Mouse (Mus musculus): Measurements from ENCODE around the gene Heatr5a. TPM values are rescaled to one million over a fixed set of nuclear protein-coding genes. Genes with fewer than 3 reads are reported as not detected.

The Heatr5a gene
- polyA plus RNA-seq, 1 experiment, result 14.3 TPM

DNA sequence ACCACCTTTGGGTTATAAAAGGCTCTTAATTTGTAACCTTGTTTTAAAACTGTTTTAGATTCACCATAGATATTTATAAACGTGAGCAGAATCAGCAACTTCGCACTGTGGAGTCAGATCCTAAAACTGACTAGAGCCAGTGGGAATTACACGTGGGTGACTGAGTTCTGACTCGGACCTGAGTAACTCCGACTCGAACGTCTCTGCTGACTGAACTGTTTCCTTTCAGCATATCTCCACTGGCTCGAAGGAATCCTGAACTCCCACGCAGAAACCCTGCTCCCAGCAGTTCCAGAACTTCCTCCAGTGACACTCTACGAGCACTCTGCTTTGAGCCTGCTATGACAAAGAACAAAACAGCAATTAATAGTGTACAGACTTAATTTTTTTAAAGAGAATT, 18.8 kb downstream of the Heatr5a start:
- Histone ChIP-seq H3ac (ENCODE audit: control insufficient read depth, insufficient read length, low read depth) (no peak overlapping the region), H3K27me3 (ENCODE audit: control insufficient read depth, insufficient read depth, insufficient read length) (no peaks in the 10 kb centered on the region), H3K4me3 (ENCODE audit: insufficient read depth, poor library complexity, severe bottlenecking) (no peak overlapping the region), H3K36me3 (ENCODE audit: control insufficient read depth, insufficient read depth) (peaks cover 79% of the 10 kb centered on the region), H3K79me3 (ENCODE audit: low read depth) (no peaks in the 10 kb centered on the region), H3K79me2 (ENCODE audit: control insufficient read depth, insufficient read depth) (no peaks in the 10 kb centered on the region)
- TF ChIP-seq CEBPB (IDR thresholded peaks at IDR 0.05; ENCODE audit: low read depth), result no peak

DNA sequence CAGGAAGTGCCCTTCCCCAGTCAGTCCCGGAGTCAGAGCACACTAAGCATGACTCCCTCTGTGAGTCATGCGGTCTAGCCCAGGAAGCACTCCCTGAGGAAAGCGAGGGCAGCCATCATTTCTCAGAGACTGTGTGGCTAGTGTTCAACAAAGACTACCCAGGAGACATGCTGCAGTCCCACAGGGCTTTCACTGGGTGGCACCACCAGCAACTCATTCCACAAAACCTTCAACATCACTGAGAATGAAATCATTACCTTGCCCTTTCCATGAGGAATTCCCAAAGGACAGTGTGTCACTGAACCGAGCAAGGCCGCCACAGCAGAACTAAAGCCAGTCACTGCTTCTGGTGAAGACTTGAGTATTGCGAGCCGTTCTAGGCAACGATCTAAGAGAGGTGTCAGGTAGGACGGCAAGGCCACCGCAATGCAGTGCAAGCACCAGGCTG, 23.6 kb downstream of the Heatr5a start:
- no peak for TF ChIP-seq MYOG (IDR thresholded peaks at IDR 0.05; ENCODE audit: control insufficient read depth, extremely low read depth, insufficient read length)
- peak; percentile 7 for TF ChIP-seq MYOD1 (IDR thresholded peaks at IDR 0.05; ENCODE audit: control insufficient read depth, insufficient read length, low read depth)
- no peak for TF ChIP-seq USF1 (IDR thresholded peaks at IDR 0.05; ENCODE audit: low read depth)
- peak; percentile 67 for TF ChIP-seq MAX (IDR thresholded peaks at IDR 0.05)
- TF ChIP-seq FOSL1 (IDR thresholded peaks at IDR 0.05; ENCODE audit: insufficient read depth, low read length, poor library complexity, severe bottlenecking), result peak; percentile 99
- no peak for TF ChIP-seq CEBPB (IDR thresholded peaks at IDR 0.05; ENCODE audit: low read depth)
- no peak for TF ChIP-seq CTCF (IDR thresholded peaks at IDR 0.05; ENCODE audit: control insufficient read depth, insufficient read depth, insufficient read length)
- peaks cover 64% of the 10 kb centered on the region for H3K36me3 ChIP-seq (ENCODE audit: control insufficient read depth, insufficient read depth)
- no peaks in the 10 kb centered on the region for H3K79me3 ChIP-seq (ENCODE audit: low read depth)

DNA sequence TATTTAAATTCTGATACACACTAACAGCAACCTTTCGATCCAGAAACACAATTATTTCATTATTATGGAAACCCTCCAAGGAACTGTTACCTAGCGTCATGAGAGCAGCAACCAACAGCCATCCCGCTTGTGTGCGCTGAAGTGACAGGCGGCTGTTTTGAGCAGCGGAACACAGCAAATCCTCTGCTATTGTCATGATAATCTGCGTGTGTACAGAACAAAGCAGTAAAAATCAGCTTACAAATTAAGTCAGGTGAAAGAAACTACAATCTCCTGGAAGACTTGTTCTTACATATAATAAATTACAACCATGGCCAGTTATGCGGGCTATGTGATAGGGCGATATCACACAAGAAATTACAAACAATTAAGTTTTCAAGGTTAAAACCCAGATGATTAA, 25.8 kb downstream of the Heatr5a start:
- peaks cover 48% of the 10 kb centered on the region for H3K36me3 ChIP-seq (ENCODE audit: control insufficient read depth, insufficient read depth)

More for the DNA sequence above, 23.6 kb downstream of the Heatr5a start:
- Histone ChIP-seq H3K79me2 (ENCODE audit: control insufficient read depth, insufficient read depth) (no peaks in the 10 kb centered on the region), H3ac (ENCODE audit: control insufficient read depth, insufficient read length, low read depth) (peak overlapping the region; percentile 2), H3K4me3 (ENCODE audit: insufficient read depth, poor library complexity, severe bottlenecking) (no peak overlapping the region), H3K27me3 (ENCODE audit: control insufficient read depth, insufficient read depth, insufficient read length) (no peaks in the 10 kb centered on the region)

DNA sequence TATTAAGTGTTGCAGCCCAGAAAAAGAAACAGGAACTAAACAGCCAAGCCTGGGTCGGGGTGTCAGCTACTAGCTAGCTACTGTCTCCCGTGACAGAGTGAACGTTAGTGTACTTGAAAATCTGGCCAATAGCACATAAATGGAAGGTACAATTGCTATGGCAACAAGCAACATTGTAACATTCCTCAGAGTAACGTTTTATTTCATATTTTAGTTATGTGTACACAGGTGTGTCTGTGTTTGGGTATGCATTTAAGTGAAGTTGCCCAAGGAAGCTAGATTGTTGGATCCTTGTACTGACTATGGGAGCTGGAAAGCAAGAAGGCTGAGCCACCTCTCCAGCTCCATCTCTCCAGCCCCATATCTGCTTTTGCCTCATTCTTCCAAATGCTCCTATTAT, 31.3 kb downstream of the Heatr5a start:
- peaks cover 40% of the 10 kb centered on the region for H3K36me3 ChIP-seq (ENCODE audit: control insufficient read depth, insufficient read depth)
- H3K79me2 ChIP-seq (ENCODE audit: control insufficient read depth, insufficient read depth), result no peaks in the 10 kb centered on the region
- H3K4me3 ChIP-seq (ENCODE audit: insufficient read depth, poor library complexity, severe bottlenecking), result no peak overlapping the region
- H3K79me3 ChIP-seq (ENCODE audit: low read depth), result no peaks in the 10 kb centered on the region
- H3ac ChIP-seq (ENCODE audit: control insufficient read depth, insufficient read length, low read depth), result no peak overlapping the region
- no peaks in the 10 kb centered on the region for H3K27me3 ChIP-seq (ENCODE audit: control insufficient read depth, insufficient read depth, insufficient read length)
- no peak for TF ChIP-seq MYOD1 (IDR thresholded peaks at IDR 0.05; ENCODE audit: control insufficient read depth, insufficient read length, low read depth)
- no peak for TF ChIP-seq FOSL1 (IDR thresholded peaks at IDR 0.05; ENCODE audit: insufficient read depth, low read length, poor library complexity, severe bottlenecking)
- no peak for TF ChIP-seq MAX (IDR thresholded peaks at IDR 0.05)
- no peak for TF ChIP-seq USF1 (IDR thresholded peaks at IDR 0.05; ENCODE audit: low read depth)
- TF ChIP-seq MYOG (IDR thresholded peaks at IDR 0.05; ENCODE audit: control insufficient read depth, extremely low read depth, insufficient read length), result no peak

More for the DNA sequence above, 25.8 kb downstream of the Heatr5a start:
- H3K79me2 ChIP-seq (ENCODE audit: control insufficient read depth, insufficient read depth), result no peaks in the 10 kb centered on the region
- no peaks in the 10 kb centered on the region for H3K27me3 ChIP-seq (ENCODE audit: control insufficient read depth, insufficient read depth, insufficient read length)
- H3ac ChIP-seq (ENCODE audit: control insufficient read depth, insufficient read length, low read depth), result no peak overlapping the region
- no peaks in the 10 kb centered on the region for H3K79me3 ChIP-seq (ENCODE audit: low read depth)
- no peak overlapping the region for H3K4me3 ChIP-seq (ENCODE audit: insufficient read depth, poor library complexity, severe bottlenecking)
- TF ChIP-seq CTCF (IDR thresholded peaks at IDR 0.05; ENCODE audit: control insufficient read depth, insufficient read depth, insufficient read length), result no peak
- no peak for TF ChIP-seq MYOD1 (IDR thresholded peaks at IDR 0.05; ENCODE audit: control insufficient read depth, insufficient read length, low read depth)
- TF ChIP-seq USF1 (IDR thresholded peaks at IDR 0.05; ENCODE audit: low read depth), result no peak
- no peak for TF ChIP-seq MAX (IDR thresholded peaks at IDR 0.05)
- no peak for TF ChIP-seq MYOG (IDR thresholded peaks at IDR 0.05; ENCODE audit: control insufficient read depth, extremely low read depth, insufficient read length)
- TF ChIP-seq FOSL1 (IDR thresholded peaks at IDR 0.05; ENCODE audit: insufficient read depth, low read length, poor library complexity, severe bottlenecking), result no peak
- no peak for TF ChIP-seq CEBPB (IDR thresholded peaks at IDR 0.05; ENCODE audit: low read depth)

DNA sequence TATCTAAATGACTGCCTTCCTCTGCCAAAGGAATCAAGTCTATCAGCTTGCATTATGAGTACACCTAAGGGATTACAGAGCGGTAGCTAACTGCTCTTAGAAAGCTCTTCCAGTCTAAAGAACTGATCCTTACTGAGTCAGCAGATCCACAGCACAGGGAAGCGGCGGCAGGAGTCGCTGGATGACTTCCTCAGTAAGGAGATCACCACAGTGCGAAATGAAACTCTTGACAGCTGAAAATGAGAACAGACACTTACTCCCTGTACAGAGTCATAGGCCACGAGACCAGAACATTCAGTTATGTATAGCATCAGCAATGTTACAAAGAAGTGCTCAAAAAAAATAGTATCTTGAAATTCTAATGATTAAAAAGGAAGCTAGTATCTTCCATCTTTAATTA, 33.2 kb downstream of the Heatr5a start:
- no peaks in the 10 kb centered on the region for H3K27me3 ChIP-seq (ENCODE audit: control insufficient read depth, insufficient read depth, insufficient read length)
- H3K79me2 ChIP-seq (ENCODE audit: control insufficient read depth, insufficient read depth), result no peaks in the 10 kb centered on the region
- peaks cover 45% of the 10 kb centered on the region for H3K36me3 ChIP-seq (ENCODE audit: control insufficient read depth, insufficient read depth)
- TF ChIP-seq MYOD1 (IDR thresholded peaks at IDR 0.05; ENCODE audit: control insufficient read depth, insufficient read length, low read depth) (no peak), USF1 (IDR thresholded peaks at IDR 0.05; ENCODE audit: low read depth) (no peak), FOSL1 (IDR thresholded peaks at IDR 0.05; ENCODE audit: insufficient read depth, low read length, poor library complexity, severe bottlenecking) (no peak), MYOG (IDR thresholded peaks at IDR 0.05; ENCODE audit: control insufficient read depth, extremely low read depth, insufficient read length) (no peak), CEBPB (IDR thresholded peaks at IDR 0.05; ENCODE audit: low read depth) (no peak), MAX (IDR thresholded peaks at IDR 0.05) (no peak), CTCF (IDR thresholded peaks at IDR 0.05; ENCODE audit: control insufficient read depth, insufficient read depth, insufficient read length) (no peak)
- H3ac ChIP-seq (ENCODE audit: control insufficient read depth, insufficient read length, low read depth), result no peak overlapping the region
- H3K79me3 ChIP-seq (ENCODE audit: low read depth), result no peaks in the 10 kb centered on the region
- no peak overlapping the region for H3K4me3 ChIP-seq (ENCODE audit: insufficient read depth, poor library complexity, severe bottlenecking)

DNA sequence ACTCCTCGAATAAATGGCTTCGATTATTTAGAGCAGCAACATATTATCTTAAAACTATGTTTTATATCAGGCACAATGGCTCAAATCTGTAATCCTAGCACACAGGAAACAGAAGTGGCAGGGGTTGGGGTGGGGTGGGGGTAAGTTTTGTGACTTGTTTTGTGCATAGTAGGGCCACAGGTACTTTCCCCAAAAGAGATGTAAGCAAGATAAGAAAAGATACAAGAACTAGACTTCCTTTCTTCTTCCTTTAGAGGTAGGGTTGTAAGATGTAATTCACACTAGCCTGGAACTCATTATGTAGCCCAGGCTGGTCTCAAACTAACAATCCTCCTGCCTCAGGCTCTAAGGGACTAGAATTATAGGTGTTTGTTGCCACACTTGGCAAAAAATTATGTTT, 41.5 kb downstream of the Heatr5a start:
- Histone ChIP-seq H3K79me2 (ENCODE audit: control insufficient read depth, insufficient read depth) (no peaks in the 10 kb centered on the region), H3ac (ENCODE audit: control insufficient read depth, insufficient read length, low read depth) (no peak overlapping the region), H3K27me3 (ENCODE audit: control insufficient read depth, insufficient read depth, insufficient read length) (no peaks in the 10 kb centered on the region), H3K79me3 (ENCODE audit: low read depth) (no peaks in the 10 kb centered on the region), H3K4me3 (ENCODE audit: insufficient read depth, poor library complexity, severe bottlenecking) (no peak overlapping the region), H3K36me3 (ENCODE audit: control insufficient read depth, insufficient read depth) (peaks cover 17% of the 10 kb centered on the region)
- TF ChIP-seq MAX (IDR thresholded peaks at IDR 0.05) (no peak), CTCF (IDR thresholded peaks at IDR 0.05; ENCODE audit: control insufficient read depth, insufficient read depth, insufficient read length) (no peak), MYOD1 (IDR thresholded peaks at IDR 0.05; ENCODE audit: control insufficient read depth, insufficient read length, low read depth) (no peak), MYOG (IDR thresholded peaks at IDR 0.05; ENCODE audit: control insufficient read depth, extremely low read depth, insufficient read length) (no peak), CEBPB (IDR thresholded peaks at IDR 0.05; ENCODE audit: low read depth) (no peak), FOSL1 (IDR thresholded peaks at IDR 0.05; ENCODE audit: insufficient read depth, low read length, poor library complexity, severe bottlenecking) (no peak), USF1 (IDR thresholded peaks at IDR 0.05; ENCODE audit: low read depth) (no peak)
